Mouse (Mus musculus) heart, postnatal 0 days (tissue): ENCODE results near the gene Mpv17. TPM values are rescaled to one million over a fixed set of nuclear protein-coding genes. Genes with fewer than 3 reads are reported as not detected.
A peak's percentile ranks its signal among the peaks of the same experiment; 100 is the strongest.

Experiments
- ATAC-seq: fragments of 200-750 bp; cut with Nextera tagmentation; 2 replicates; pipeline ENCODE4 v1.8.0; 2017; ENCODE audit warnings: low read depth, moderate number of reproducible peaks, moderate library complexity; ENCODE audit not compliant: insufficient read depth
- DNase-seq: peaks from one replicate; pipeline ENCODE4 v3.0.0-alpha.2; 2016; ENCODE audit warnings: low spot score
- H3K27ac ChIP-seq: fragments of 300-500 bp; sonication (generic); 2 replicates; pipeline ENCODE4 v1.5.1; 2014; ENCODE audit warnings: low read depth, mild to moderate bottlenecking
- H3K27me3 ChIP-seq: fragments of 300-500 bp; sonication (generic); 2 replicates; pipeline ENCODE4 v1.6.1; 2014; ENCODE audit warnings: low read length, mixed read lengths; ENCODE audit not compliant: control insufficient read depth, insufficient read depth
- H3K36me3 ChIP-seq: fragments of 300-500 bp; sonication (generic); replicated peaks from 2 replicates; pipeline ENCODE4 v1.6.1; 2014; ENCODE audit warnings: low read length, mixed read lengths; ENCODE audit not compliant: control insufficient read depth, insufficient read depth
- H3K4me1 ChIP-seq: fragments of 300-500 bp; sonication (generic); 2 replicates; pipeline ENCODE4 v1.6.1; 2014; ENCODE audit warnings: antibody characterized with exemption; ENCODE audit not compliant: control insufficient read depth, insufficient read depth
- H3K4me2 ChIP-seq: fragments of 300-500 bp; sonication (generic); 2 replicates; pipeline ENCODE4 v1.6.1; 2014; ENCODE audit warnings: low read depth, mild to moderate bottlenecking, low read length, moderate library complexity
- H3K4me3 ChIP-seq: fragments of 300-500 bp; sonication (generic); 2 replicates; pipeline ENCODE4 v1.5.1; 2014; ENCODE audit warnings: low read depth, low read length
- H3K9ac ChIP-seq: fragments of 300-500 bp; sonication (generic); replicated peaks from 2 replicates; pipeline ENCODE4 v1.6.1; 2014; ENCODE audit warnings: low read depth, low read length, mixed read lengths
- H3K9me3 ChIP-seq: fragments of 300-500 bp; sonication (generic); replicated peaks from 2 replicates; pipeline ENCODE4 v1.6.1; 2016; ENCODE audit warnings: low read length; ENCODE audit not compliant: control insufficient read depth
- CTCF ChIP-seq: IDR thresholded peaks from 2 replicates; pipeline ENCODE4 v1.5.1; 2016; ENCODE audit warnings: antibody characterized with exemption, control low read depth, low read depth
- EP300 ChIP-seq: IDR thresholded peaks from 2 replicates; pipeline ENCODE4 v1.6.1; 2016; ENCODE audit warnings: antibody characterized with exemption, low read depth
- WGBS: fragments of 180-500 bp; shearing (Covaris S2); extraction: QIAGEN DNeasy Blood & Tissue Kit; methylation state at CpG from one replicate; pipeline ENCODE4 v1.1.7; 2014; 5-methylcytosine and 5-hydroxymethylcytosine counted together
- polyA plus RNA-seq: library from polyadenylated mRNA; unstranded; fragments of >200 nt; fragmentation: Nextera tagmentation; extraction: Ambion mirVana; gene quantifications from 2 replicates; pipeline ENCODE4 v1.2.1, GENCODE M21; 2015
- total RNA-seq: library from RNA; depleted of rRNA; stranded (reverse); fragments of >200 nt; gene quantifications from 2 replicates; pipeline ENCODE4 v1.2.3, GENCODE M21; 2014; ENCODE audit warnings: low replicate concordance

The Mpv17 gene
- total and polyA plus RNA-seq, 2 experiments from 2014 or later: 80.1 to 157 TPM

DNA sequence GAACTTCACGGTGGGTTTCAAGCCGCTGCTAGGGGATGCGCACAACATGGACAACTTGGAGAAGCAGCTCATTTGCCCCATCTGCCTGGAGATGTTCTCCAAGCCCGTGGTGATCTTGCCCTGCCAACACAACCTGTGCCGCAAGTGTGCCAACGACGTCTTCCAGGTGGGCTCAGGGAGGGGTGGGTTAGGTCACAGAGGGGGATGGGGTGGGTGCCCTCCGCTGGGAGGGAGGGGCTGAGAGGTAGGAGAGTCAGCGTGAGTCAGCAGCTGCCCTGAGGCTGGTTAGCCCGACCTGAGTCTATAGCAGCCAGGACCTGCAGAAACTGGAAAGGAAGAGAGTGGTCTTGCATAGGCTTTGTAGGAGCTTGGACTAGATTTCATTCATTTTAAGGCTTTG, 37.1 kb downstream of the Mpv17 start:
- 0 out of 2 replicates have a peak overlapping the region, but pooled peaks have one; percentile 18 for H3K9ac ChIP-seq
- peak overlapping the region; percentile 41 for H3K4me3 ChIP-seq
- no peaks in the 10 kb centered on the region for H3K9me3 ChIP-seq
- DNase-seq (no peak), ATAC-seq (no peak; the same call in 1 of the 2 replicates)
- H3K36me3 ChIP-seq: no peaks in the 10 kb centered on the region
- H3K27me3 ChIP-seq: no peaks in the 10 kb centered on the region
- H3K27ac ChIP-seq: peak overlapping the region; percentile 53
- 0 out of 2 replicates have a peak, but pooled peaks cover 8% of the 10 kb centered on the region for H3K4me1 ChIP-seq
- peak overlapping the region; percentile 59 for H3K4me2 ChIP-seq
- 17% methylated on average over 10 of the region's 10 CpGs for WGBS
- TF ChIP-seq CTCF (no peak), EP300 (no peak)

DNA sequence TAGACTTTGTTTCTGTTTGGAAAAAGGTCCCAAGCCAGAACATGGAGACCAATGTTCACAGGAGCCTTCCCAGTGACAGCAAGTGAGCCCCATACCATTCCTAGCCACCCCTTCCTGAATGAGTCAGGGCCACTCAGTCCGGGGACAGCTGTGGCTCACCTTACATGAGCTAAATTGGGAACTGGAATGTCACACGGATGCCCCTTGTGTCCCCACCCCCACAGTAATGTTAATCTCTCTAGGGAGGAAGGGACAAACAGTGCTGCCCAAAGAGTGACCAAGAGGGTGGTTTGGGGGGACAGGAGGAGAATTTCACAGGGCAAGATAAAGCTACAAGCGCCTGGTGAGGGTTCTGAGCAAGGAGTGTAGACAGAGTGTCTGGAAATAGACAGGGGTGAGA, 37.7 kb downstream of the Mpv17 start, which contains the start of gene Trim54:
Gene Trim54, plus strand, starts transcription at position 359 of the 400 bp plus-strand sequence.
- no peaks in the 10 kb centered on the region for H3K27me3 ChIP-seq
- peak within 1 kb of the TSS; percentile 41 for H3K4me3 ChIP-seq
- ATAC-seq (peak; percentile 80), DNase-seq (no peak)
- TF ChIP-seq CTCF (no peak), EP300 (no peak)
- WGBS: 6% methylated on average over 3 of the region's 3 CpGs
- peak within 1 kb of the TSS; percentile 59 for H3K4me2 ChIP-seq
- peak within 1 kb of the TSS; percentile 53 for H3K27ac ChIP-seq
- H3K9ac ChIP-seq: 0 out of 2 replicates have a peak within 1 kb of the TSS, but pooled peaks have one; percentile 18
- H3K4me1 ChIP-seq: 0 out of 2 replicates have a peak, but pooled peaks cover 8% of the 10 kb centered on the region
- H3K36me3 ChIP-seq: no peaks in the 10 kb centered on the region
- no peaks in the 10 kb centered on the region for H3K9me3 ChIP-seq

DNA sequence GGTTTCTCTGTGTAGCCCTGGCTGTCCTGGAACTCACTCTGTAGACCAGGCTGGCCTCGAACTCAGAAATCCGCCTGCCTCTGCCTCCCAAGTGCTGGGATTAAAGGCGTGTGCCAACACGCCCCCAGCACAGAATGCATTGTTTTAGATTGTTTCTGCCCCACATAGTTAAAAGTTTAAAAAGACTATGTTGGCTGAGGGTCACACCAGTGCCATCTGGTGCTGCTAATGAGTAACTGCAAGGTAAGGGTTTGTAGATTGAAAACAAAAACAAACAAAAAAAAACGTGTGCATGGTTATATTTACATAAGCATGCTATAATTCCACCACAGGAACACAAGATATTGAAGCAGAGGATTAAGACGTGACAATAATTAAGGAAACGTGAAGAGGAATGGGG, 43.3 kb downstream of the Mpv17 start:
- 18% methylated on average over 7 of the region's 7 CpGs for WGBS
- Histone ChIP-seq H3K9me3 (no peaks in the 10 kb centered on the region), H3K4me3 (no peak overlapping the region), H3K4me2 (no peak overlapping the region), H3K27me3 (no peaks in the 10 kb centered on the region), H3K36me3 (no peaks in the 10 kb centered on the region), H3K4me1 (no peaks in the 10 kb centered on the region), H3K27ac (no peak overlapping the region), H3K9ac (no peak overlapping the region)
- ATAC-seq (no peak), DNase-seq (no peak)
- TF ChIP-seq CTCF (peak; percentile 55), EP300 (no peak)

DNA sequence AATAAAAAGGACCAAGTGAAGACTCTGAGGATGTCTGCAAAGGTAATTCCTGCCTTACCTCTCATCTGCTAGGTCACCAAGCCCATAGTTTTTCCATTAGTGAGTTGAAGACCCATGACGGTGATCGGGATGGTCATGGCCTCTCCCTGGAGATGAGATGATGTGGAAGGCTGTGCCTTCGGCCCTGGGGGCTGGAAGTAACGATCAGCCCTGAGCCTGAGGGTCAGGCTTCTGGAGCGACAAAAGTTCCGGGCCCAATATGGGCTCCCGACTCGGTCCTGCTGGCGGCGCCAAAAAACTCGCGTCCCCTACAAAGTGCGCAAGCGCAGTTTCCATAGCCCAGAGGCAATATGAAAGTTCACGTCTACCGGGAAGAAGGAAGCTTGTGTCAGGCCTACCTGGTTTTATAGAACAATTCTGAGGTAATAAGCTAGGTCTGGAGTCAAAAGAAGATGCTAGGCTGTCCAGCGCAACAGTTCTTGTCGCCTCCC, 46.0 kb downstream of the Mpv17 start, which contains the start of gene Slc30a3:
Gene Slc30a3, minus strand, starts transcription at position 238 of the 491 bp plus-strand sequence.
- Histone ChIP-seq H3K27ac (no peak within 1 kb of the TSS), H3K9me3 (no peaks in the 10 kb centered on the region), H3K4me3 (no peak within 1 kb of the TSS), H3K4me1 (no peaks in the 10 kb centered on the region), H3K27me3 (no peaks in the 10 kb centered on the region), H3K9ac (no peak within 1 kb of the TSS), H3K36me3 (no peaks in the 10 kb centered on the region), H3K4me2 (no peak within 1 kb of the TSS)
- TF ChIP-seq EP300: no peak
- TF ChIP-seq CTCF: no peak
- ATAC-seq (no peak), DNase-seq (no peak)
- WGBS: 88% methylated on average over 18 of the region's 18 CpGs

DNA sequence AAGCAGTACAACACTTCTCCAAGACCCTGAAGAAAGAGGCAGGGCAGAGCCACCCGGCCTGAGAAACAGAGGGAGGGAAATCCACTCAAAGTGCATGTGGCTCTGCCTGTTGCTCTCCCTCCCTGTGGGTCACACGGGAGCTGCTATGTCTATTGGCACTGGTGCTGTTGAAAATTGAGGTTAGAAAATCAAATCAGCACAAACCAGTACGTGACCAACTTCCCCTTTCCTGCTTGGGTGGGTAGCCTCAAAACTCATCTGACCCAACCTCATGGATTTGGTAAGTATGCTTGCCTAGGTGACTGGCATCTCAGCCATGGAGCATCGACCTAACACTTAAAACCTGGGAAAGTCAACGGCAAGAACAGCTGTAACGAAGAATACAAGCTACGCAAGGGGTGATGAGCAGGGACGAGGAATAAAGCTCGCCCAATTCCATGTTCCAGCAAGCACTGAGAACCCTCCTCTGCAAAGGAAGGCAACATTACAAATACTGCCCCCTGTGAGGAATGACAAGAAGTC, 48.2 kb downstream of the Mpv17 start, which contains the start of gene Dnajc5g:
Gene Dnajc5g, plus strand, starts transcription at position 472 of the 522 bp plus-strand sequence.
- WGBS: 78% methylated on average over 9 of the region's 9 CpGs
- DNase-seq (no peak), ATAC-seq (no peak)
- no peaks in the 10 kb centered on the region for H3K27me3 ChIP-seq
- no peak within 1 kb of the TSS for H3K4me2 ChIP-seq
- no peaks in the 10 kb centered on the region for H3K36me3 ChIP-seq
- TF ChIP-seq CTCF: no peak
- H3K27ac ChIP-seq: no peak within 1 kb of the TSS
- no peak within 1 kb of the TSS for H3K9ac ChIP-seq
- no peak within 1 kb of the TSS for H3K4me3 ChIP-seq
- H3K9me3 ChIP-seq: no peaks in the 10 kb centered on the region
- no peaks in the 10 kb centered on the region for H3K4me1 ChIP-seq
